Mouse (Mus musculus): ENCODE results near the gene Fggy. TPM values are rescaled to one million over a fixed set of nuclear protein-coding genes. Genes with fewer than 3 reads are reported as not detected.

The Fggy gene
- total RNA-seq, 2 experiments from 2014 or later: 8.8 to 11.0 TPM

- H3K27ac ChIP-seq: no peak overlapping the region
- no peak overlapping the region for H3K4me3 ChIP-seq
- intact Hi-C loops (cut with DNase I): loop anchor here (5.0 kb wide), 1 partner anchor 711 kb away; no protein-coding TSS in a partner anchor
- no peak for DNase-seq
- peak; percentile 52 for TF ChIP-seq CTCF (IDR thresholded peaks at IDR 0.05)
Observed at GRCm38 (mm10) chr4:95723615-95724014, 166.3 kb downstream of the Fggy start.

GRCm38 (mm10) chr4:95726361-95726760 is 169.1 kb downstream of the Fggy start:
- no peak for TF ChIP-seq CTCF (IDR thresholded peaks at IDR 0.05)
- intact Hi-C loops (cut with DNase I): no loop called here

DNA sequence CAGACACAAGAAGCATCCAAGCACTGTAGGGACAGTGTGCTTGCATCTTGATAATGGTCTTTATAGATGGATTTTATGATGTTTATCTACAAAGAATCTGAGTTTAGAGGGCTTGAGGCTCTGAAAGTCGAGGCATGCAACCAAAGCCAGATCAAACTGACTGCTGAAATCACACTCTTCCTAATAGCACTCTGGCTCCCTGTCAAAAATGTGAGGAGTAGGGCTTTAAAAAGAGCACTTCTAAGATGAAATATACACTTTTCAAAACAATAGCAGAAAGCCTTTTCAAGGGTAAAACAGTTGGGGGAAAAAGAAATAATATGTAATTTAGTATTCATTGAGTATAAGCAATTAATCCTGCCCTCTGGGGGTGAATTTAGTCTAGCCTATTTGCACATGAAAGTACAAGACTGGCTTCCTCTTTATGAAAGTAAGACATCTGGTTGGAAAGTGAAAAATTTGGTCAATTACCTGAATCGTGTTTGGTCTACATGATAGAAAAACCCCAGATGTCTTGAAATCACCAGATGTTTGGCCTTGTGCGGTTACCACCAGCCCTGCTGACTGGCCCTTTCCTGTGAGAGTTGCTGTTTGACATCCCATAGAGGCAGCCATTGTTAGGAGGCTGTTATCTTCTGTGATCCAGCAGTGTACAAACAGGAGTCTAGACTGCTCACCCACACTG is 172.0 kb downstream of the Fggy start:
- H3K4me3 ChIP-seq: no peak overlapping the region
- intact Hi-C loops (cut with DNase I): no loop called here
- 0 out of 2 replicates have a peak, but pooled peaks have one; percentile 1 for TF ChIP-seq CTCF (IDR thresholded peaks at IDR 0.05)
- H3K27ac ChIP-seq: no peak overlapping the region
- DNase-seq: no peak

More at GRCm38 (mm10) chr4:95726361-95726760, 169.1 kb downstream of the Fggy start:
- Histone ChIP-seq H3K27ac (no peak overlapping the region), H3K4me3 (no peak overlapping the region)
- no peak for DNase-seq

DNA sequence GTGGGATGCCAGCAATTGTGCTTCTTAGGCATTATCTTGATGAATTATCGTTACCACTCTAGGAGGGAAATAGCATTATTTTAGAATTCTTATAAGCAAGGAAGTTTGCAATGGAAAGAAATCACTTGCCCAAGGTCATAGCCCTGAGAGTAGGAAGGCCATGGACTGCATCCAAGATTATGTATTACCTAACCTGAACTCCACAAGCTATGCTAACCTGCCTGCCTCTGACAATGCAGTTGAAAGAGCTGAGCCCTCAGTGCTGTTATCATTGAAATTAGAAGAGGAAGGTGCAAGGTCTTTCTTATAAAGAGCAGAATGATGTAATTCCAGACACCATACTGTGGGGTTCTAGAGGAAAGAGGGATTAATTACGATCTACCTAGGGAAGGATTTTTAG is 173.8 kb downstream of the Fggy start:
- no peak for TF ChIP-seq CTCF (IDR thresholded peaks at IDR 0.05)
- no peak for DNase-seq
- intact Hi-C loops (cut with DNase I): no loop called here
- no peak overlapping the region for H3K27ac ChIP-seq
- H3K4me3 ChIP-seq: no peak overlapping the region

GRCm38 (mm10) chr4:95733397-95734249 is 176.3 kb downstream of the Fggy start:
- intact Hi-C loops (cut with DNase I): no loop called here
- peak; percentile 31 for DNase-seq
- Histone ChIP-seq H3K4me3 (no peak overlapping the region), H3K27ac (peak overlapping the region; percentile 43)
- TF ChIP-seq CTCF (IDR thresholded peaks at IDR 0.05): no peak

GRCm38 (mm10) chr4:95735967-95736366 is 178.7 kb downstream of the Fggy start:
- no peak for DNase-seq
- intact Hi-C loops (cut with DNase I): no loop called here
- H3K4me3 ChIP-seq: no peak overlapping the region
- H3K27ac ChIP-seq: no peak overlapping the region
- no peak for TF ChIP-seq CTCF (IDR thresholded peaks at IDR 0.05)

DNA sequence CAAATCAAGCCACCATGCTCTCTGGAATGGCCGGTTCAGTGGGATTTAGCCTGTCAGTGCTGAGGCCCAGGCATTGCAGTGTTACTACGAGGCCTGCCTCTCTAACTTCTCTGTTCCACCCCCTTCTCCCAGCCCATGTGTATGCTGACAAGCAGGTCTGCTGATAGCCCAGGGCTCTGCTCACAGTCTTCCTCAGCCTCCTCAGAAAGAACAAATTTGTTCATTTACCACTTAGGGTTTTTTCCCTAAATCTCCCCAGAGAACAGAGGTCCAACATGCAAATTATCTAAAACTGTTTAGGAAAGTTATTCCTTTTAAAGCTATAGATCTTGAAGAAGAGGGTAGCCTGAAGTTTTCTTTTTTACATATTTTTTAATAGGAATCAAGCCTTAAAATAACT is 179.4 kb downstream of the Fggy start:
- intact Hi-C loops (cut with DNase I): no loop called here
- Histone ChIP-seq H3K4me3 (no peak overlapping the region), H3K27ac (no peak overlapping the region)
- TF ChIP-seq CTCF (IDR thresholded peaks at IDR 0.05): no peak
- DNase-seq: no peak

DNA sequence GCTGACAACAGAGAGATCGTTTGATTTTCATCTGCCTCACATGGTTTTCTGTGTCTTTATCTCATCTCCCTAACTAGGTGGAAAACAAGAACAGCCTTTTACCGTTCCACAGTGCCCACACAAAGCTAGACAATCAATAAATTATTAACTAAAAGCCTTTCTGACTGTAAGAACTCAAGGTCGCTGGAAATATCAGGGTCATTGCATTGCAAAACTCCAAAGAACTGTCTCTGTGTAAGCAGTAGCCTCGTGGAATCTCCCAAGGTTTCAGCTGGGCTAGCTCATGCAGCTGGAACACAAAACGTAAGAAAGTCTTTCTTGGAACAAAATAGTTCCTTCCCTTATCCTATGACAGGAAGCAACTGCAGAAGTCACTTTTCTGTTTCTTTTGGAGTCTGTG is 180.9 kb downstream of the Fggy start:
- intact Hi-C loops (cut with DNase I): no loop called here

GRCm38 (mm10) chr4:95738725-95739124 is 181.4 kb downstream of the Fggy start:
- intact Hi-C loops (cut with DNase I): no loop called here
- no peak for TF ChIP-seq CTCF (IDR thresholded peaks at IDR 0.05)
- no peak for DNase-seq
- H3K27ac ChIP-seq: no peak overlapping the region
- no peak overlapping the region for H3K4me3 ChIP-seq

More for the DNA sequence above, 180.9 kb downstream of the Fggy start:
- Histone ChIP-seq H3K27ac (no peak overlapping the region), H3K4me3 (no peak overlapping the region)
- TF ChIP-seq CTCF (IDR thresholded peaks at IDR 0.05): no peak
- DNase-seq: no peak

GRCm38 (mm10) chr4:95741115-95741734 is 183.9 kb downstream of the Fggy start:
- no peak for DNase-seq
- no peak for TF ChIP-seq CTCF (IDR thresholded peaks at IDR 0.05)
- H3K4me3 ChIP-seq: no peak overlapping the region
- intact Hi-C loops (cut with DNase I): no loop called here
- no peak overlapping the region for H3K27ac ChIP-seq

- Histone ChIP-seq H3K4me3 (no peak overlapping the region), H3K27ac (peak overlapping the region; percentile 57)
- intact Hi-C loops (cut with DNase I): no loop called here
- DNase-seq: peak; percentile 37
- TF ChIP-seq CTCF (IDR thresholded peaks at IDR 0.05): peak; percentile 37
Observed at GRCm38 (mm10) chr4:95742986-95743385, 185.7 kb downstream of the Fggy start.

DNA sequence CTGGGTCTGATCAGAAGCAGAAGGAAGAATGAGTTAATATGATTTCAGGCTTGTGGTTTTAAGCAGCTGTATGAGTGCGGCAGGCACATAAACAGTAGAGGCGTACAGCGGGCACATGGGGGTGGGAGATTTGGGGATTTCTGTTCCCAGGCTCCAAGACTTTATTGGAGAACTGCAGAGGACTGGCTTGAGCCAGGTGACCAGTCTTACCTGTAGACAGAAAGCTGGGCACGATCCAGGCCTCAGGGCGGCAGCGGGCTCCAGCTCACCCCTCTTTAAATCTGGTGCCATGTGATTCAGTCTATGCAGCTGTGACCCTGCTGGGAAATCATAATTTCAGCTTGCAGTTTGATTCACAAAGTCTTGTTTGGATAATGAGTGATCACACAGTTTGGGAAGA is 189.6 kb downstream of the Fggy start:
- no peak for DNase-seq
- intact Hi-C loops (cut with DNase I): no loop called here
- Histone ChIP-seq H3K27ac (no peak overlapping the region), H3K4me3 (no peak overlapping the region)
- TF ChIP-seq CTCF (IDR thresholded peaks at IDR 0.05): no peak
